Mouse (Mus musculus): ENCODE measurements around the gene Phc2.

GRCm38 (mm10) chr4:128777593-128777992, 123.1 kb downstream of the Phc2 start:
- TF ChIP-seq CTCF (IDR thresholded peaks at IDR 0.05; ENCODE audit: low read depth) (no peak), EP300 (optimal IDR thresholded peaks at IDR 0.05) (no peak)

Measured in stomach, postnatal 0 days (tissue).